Mouse (Mus musculus): ENCODE data around the gene Fam107b. TPM values are rescaled to one million over a fixed set of nuclear protein-coding genes. Genes with fewer than 3 reads are reported as not detected.
A peak's percentile ranks its signal among the peaks of the same experiment; 100 is the strongest.

Gene Fam107b
- polyA plus RNA-seq, 1 experiment from 2014 or later, result 18.3 TPM

DNA sequence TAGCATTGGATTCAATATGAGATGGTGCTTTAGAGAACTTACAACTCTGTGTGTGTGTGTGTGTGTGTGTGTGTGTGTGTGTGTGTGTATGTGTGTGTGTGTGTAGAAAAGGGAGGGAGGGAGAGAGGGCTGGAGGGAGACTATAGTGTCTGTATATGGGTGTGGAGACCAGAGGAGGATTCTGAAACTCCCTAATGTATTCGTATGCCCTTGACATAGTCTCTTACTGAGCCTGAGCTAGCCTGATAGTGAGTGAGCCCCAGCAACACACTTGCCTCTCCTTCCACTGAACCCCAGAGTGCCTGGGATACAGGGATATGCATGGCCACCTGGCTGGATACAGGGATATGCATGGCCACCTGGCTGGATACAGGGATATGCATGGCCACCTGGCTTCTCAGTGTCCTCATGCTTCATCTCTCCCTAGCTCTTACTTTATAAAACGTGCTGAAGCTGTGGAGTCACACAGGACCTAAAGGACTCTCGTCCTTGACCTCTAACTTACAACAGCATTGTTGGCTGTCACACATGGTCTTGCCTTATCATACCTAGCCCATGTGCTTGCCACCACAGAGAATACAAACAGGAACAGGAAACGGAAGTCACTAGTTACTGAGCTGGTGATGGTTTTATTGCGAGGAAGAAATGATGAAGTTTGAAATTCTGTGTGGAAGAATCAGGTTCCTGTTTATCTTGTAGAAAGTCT, 157.1 kb downstream of the Fam107b start:
- WGBS (ENCODE audit: insufficient replicate concordance), result 23% methylated on average over 5 of the region's 5 CpGs
- Histone ChIP-seq H3K9me3 (replicated peaks) (no peaks in the 10 kb centered on the region), H3K4me1 (replicated peaks) (peaks cover 43% of the 10 kb centered on the region), H3K27ac (replicated peaks) (0 out of 2 replicates have a peak overlapping the region, but pooled peaks have one; percentile 33), H3K4me2 (no peak overlapping the region), H3K27me3 (no peaks in the 10 kb centered on the region), H3K36me3 (replicated peaks) (no peaks in the 10 kb centered on the region), H3K4me3 (replicated peaks) (no peak overlapping the region), H3K9ac (no peak overlapping the region)
- ATAC-seq (ENCODE audit: insufficient read depth), result peak; percentile 38; the same call in 1 of the 2 replicates

- WGBS (ENCODE audit: insufficient replicate concordance), result 70% methylated on average over 4 of the region's 4 CpGs
Measured at GRCm38 (mm10) chr2:3728090-3728489, 157.8 kb downstream of the Fam107b start.

DNA sequence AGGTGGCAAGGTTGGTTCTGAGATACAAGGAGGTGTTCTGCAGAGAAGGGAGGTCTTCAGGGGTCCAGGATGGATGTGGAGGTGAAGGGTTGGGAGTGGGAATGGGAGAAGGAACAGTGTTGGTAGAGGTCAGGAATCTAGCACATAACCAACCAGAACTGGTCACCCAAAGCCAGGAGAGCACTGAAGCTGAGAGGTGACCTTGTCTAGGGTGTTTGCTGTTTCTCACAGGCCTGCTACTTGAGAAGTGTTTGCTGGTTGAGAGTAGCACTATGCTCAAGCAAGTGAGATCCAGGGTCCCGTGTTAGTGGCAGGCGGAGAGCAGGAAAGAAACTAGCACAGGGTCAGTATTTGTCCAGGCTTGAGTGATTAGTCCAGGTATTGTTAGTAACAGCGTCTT, 159.3 kb downstream of the Fam107b start:
- H3K36me3 ChIP-seq (replicated peaks), result no peaks in the 10 kb centered on the region
- 60% methylated on average over 3 of the region's 3 CpGs for WGBS (ENCODE audit: insufficient replicate concordance)
- no peaks in the 10 kb centered on the region for H3K9me3 ChIP-seq (replicated peaks)
- no peak overlapping the region for H3K4me2 ChIP-seq
- no peak overlapping the region for H3K27ac ChIP-seq (replicated peaks)
- peaks cover 43% of the 10 kb centered on the region for H3K4me1 ChIP-seq (replicated peaks)
- no peak overlapping the region for H3K4me3 ChIP-seq (replicated peaks)
- no peak for ATAC-seq (ENCODE audit: insufficient read depth)
- no peaks in the 10 kb centered on the region for H3K27me3 ChIP-seq
- H3K9ac ChIP-seq, result no peak overlapping the region

More at GRCm38 (mm10) chr2:3728090-3728489, 157.8 kb downstream of the Fam107b start:
- Histone ChIP-seq H3K9me3 (replicated peaks) (no peaks in the 10 kb centered on the region), H3K27ac (replicated peaks) (no peak overlapping the region), H3K4me1 (replicated peaks) (peaks cover 43% of the 10 kb centered on the region), H3K4me2 (no peak overlapping the region), H3K9ac (no peak overlapping the region), H3K36me3 (replicated peaks) (no peaks in the 10 kb centered on the region), H3K27me3 (no peaks in the 10 kb centered on the region), H3K4me3 (replicated peaks) (no peak overlapping the region)
- no peak for ATAC-seq (ENCODE audit: insufficient read depth)

DNA sequence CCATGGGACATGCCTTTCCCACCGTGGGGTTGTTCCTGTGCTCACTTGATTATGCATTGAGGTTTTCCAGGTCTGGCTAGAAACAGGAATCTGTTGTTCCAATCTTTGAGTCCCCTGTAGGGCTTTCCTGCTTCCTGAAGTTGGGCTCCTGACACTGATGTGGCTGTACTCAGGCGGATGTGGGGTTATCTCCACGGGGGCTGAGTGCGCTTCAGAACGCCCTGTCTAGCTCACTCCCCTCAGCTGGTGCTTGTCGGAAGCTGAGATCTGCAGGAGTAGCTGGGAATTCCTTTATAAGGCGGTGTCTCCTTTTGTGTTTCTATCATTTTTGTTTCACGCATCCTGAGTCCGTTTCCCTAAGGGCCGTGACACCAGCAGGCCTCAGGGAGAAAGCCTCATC, 160.5 kb downstream of the Fam107b start:
- WGBS (ENCODE audit: insufficient replicate concordance), result 20% methylated on average over 10 of the region's 10 CpGs
- Histone ChIP-seq H3K4me3 (replicated peaks) (no peak overlapping the region; the same call in 1 of the 2 replicates), H3K4me1 (replicated peaks) (peaks cover 43% of the 10 kb centered on the region), H3K9me3 (replicated peaks) (no peaks in the 10 kb centered on the region), H3K36me3 (replicated peaks) (no peaks in the 10 kb centered on the region), H3K27me3 (no peaks in the 10 kb centered on the region), H3K9ac (no peak overlapping the region), H3K27ac (replicated peaks) (no peak overlapping the region), H3K4me2 (peak overlapping the region; percentile 47)
- ATAC-seq (ENCODE audit: insufficient read depth), result no peak

DNA sequence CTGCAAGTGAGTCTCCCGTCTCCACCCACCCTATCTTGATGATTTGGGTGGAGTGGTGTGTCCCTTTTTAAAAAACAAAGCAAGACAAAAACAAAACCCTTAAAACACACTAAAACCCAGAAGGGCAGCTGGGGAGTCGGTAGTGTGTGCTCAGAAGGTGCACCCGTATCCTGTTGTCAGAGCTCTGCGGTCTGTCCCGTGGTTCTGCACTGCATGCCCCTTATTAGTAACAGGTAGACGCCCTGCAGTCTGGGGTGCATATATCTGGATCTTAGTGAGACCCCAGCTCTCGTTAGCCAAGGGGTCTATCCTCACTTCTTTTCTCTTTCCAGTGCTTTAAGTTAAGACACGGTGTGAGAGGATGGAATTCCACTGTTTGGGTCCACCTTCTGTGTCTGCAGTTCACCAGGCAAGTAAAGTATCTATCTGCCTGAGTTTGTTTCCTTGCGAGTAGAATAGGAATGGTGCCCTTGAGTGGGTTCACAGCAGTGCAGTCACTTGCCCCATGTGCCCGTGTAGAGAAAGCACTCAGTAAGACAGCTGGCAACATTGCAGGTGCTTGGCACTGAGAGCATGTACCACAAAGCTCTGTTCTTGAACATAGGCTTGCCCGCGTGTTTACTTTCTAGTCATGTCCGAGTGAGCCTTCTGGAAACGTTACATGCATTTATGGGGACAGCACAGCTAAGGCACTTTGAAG, 161.2 kb downstream of the Fam107b start:
- ATAC-seq (ENCODE audit: insufficient read depth), result no peak
- H3K4me2 ChIP-seq, result peak overlapping the region; percentile 47
- 52% methylated on average over 14 of the region's 14 CpGs for WGBS (ENCODE audit: insufficient replicate concordance)
- no peak overlapping the region for H3K9ac ChIP-seq
- no peaks in the 10 kb centered on the region for H3K27me3 ChIP-seq
- H3K36me3 ChIP-seq (replicated peaks), result no peaks in the 10 kb centered on the region
- no peak overlapping the region; the same call in 1 of the 2 replicates for H3K4me3 ChIP-seq (replicated peaks)
- H3K27ac ChIP-seq (replicated peaks), result no peak overlapping the region
- H3K4me1 ChIP-seq (replicated peaks), result peaks cover 40% of the 10 kb centered on the region
- H3K9me3 ChIP-seq (replicated peaks), result no peaks in the 10 kb centered on the region

DNA sequence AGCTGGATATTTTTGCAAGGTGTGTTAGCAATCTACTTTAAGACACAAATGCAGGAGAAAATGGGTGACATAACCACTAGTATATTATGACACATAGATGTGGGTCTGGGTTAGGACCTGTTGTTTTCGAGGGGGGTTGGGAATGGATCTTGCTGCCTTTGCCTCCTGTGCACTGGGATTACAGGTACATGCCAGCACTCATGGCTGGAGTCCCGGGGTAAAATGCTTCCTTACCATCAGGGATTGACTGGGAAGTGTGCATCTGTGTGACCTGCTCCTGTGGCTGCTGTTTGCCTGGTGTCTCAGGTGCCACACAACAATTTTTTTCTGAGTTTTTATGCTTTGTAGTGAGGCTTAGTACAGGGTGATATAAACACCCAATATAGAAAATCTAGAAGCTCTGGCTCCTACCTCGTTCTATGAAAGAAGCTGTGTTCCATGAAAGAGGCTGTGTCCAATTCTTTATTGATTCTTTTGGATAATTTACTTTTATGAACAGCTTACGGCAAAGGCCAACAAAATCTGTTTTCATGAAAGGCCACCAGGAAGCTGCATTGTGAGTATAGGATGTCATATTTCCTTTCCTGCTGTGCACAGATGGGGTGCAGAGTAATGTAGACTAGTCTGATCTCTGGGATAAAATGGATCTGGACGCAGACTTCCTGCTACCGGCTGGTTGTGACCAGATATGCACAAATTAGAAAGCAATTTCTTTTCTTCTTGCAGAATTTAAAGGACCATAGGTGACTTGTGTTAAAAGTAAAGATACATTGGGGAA, 167.8 kb downstream of the Fam107b start:
- H3K9me3 ChIP-seq (replicated peaks), result no peaks in the 10 kb centered on the region
- 0 out of 2 replicates have a peak, but pooled peaks cover 4% of the 10 kb centered on the region for H3K4me1 ChIP-seq (replicated peaks)
- H3K27ac ChIP-seq (replicated peaks), result no peak overlapping the region
- 57% methylated on average over 6 of the region's 6 CpGs for WGBS (ENCODE audit: insufficient replicate concordance)
- no peak overlapping the region for H3K4me3 ChIP-seq (replicated peaks)
- H3K36me3 ChIP-seq (replicated peaks), result no peaks in the 10 kb centered on the region
- ATAC-seq (ENCODE audit: insufficient read depth), result no peak
- H3K4me2 ChIP-seq, result no peak overlapping the region
- no peaks in the 10 kb centered on the region for H3K27me3 ChIP-seq
- H3K9ac ChIP-seq, result no peak overlapping the region

DNA sequence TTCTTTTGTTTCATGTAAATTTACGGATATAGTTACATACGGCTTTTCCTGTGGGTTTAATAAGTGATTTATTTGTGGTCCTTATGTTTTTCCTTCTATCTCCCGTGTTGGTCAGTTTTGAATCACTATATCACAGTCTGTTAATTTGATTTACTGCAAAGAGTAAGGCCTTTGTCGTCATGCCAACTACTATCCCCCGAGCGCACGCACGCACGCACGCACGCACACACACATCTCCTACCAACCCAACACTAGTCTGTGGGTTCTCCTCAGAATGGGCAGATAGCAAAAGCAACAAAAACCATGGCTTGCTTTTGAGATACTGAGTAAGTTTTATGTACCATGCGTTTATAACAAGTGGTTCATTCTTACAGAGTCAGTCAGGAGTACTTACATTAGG, 168.4 kb downstream of the Fam107b start:
- H3K4me2 ChIP-seq, result no peak overlapping the region
- H3K9me3 ChIP-seq (replicated peaks), result no peaks in the 10 kb centered on the region
- no peak for ATAC-seq (ENCODE audit: insufficient read depth)
- H3K27me3 ChIP-seq, result no peaks in the 10 kb centered on the region
- no peak overlapping the region for H3K4me3 ChIP-seq (replicated peaks)
- no peak overlapping the region for H3K27ac ChIP-seq (replicated peaks)
- H3K4me1 ChIP-seq (replicated peaks), result 0 out of 2 replicates have a peak, but pooled peaks cover 4% of the 10 kb centered on the region
- H3K36me3 ChIP-seq (replicated peaks), result no peaks in the 10 kb centered on the region
- 76% methylated on average over 12 of the region's 12 CpGs for WGBS (ENCODE audit: insufficient replicate concordance)
- H3K9ac ChIP-seq, result no peak overlapping the region

DNA sequence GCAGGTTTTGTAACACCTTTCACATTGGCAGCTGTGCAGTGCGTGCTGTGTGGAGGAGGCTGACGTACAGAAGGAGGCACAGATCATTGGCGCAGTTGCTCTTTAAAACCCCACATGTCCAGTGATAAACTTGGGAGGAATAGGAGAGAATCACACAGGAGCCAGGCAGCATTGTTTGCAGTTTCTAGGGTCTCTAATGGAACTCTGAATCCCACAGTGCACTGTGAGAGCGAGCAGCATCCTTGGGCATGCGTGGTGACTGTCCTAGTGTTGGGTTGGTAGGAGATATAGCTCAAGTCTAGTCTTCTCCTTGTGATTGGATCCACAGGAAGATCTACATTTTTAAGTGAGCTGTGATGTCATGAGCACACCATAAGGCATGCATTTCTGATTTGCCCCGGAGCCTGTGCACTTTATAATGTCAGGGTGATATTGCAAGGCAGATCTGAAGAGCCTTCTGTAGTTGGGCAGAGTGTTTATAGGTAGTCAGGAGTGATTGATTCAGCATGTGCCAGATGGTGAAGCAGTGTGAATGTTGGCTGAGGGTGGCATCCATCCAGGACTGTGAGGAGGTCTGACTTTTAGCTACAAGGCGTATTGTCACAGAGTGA, 169.2 kb downstream of the Fam107b start:
- Histone ChIP-seq H3K9me3 (replicated peaks) (no peaks in the 10 kb centered on the region), H3K27me3 (no peaks in the 10 kb centered on the region), H3K27ac (replicated peaks) (no peak overlapping the region), H3K9ac (no peak overlapping the region), H3K4me3 (replicated peaks) (no peak overlapping the region), H3K36me3 (replicated peaks) (no peaks in the 10 kb centered on the region), H3K4me1 (replicated peaks) (0 out of 2 replicates have a peak, but pooled peaks cover 4% of the 10 kb centered on the region), H3K4me2 (no peak overlapping the region)
- ATAC-seq (ENCODE audit: insufficient read depth), result no peak
- 73% methylated on average over 7 of the region's 7 CpGs for WGBS (ENCODE audit: insufficient replicate concordance)

GRCm38 (mm10) chr2:3740256-3740655, 170.0 kb downstream of the Fam107b start:
- Histone ChIP-seq H3K27ac (replicated peaks) (no peak overlapping the region), H3K9me3 (replicated peaks) (no peaks in the 10 kb centered on the region), H3K27me3 (no peaks in the 10 kb centered on the region), H3K4me3 (replicated peaks) (no peak overlapping the region), H3K4me2 (no peak overlapping the region), H3K9ac (no peak overlapping the region), H3K4me1 (replicated peaks) (0 out of 2 replicates have a peak, but pooled peaks cover 4% of the 10 kb centered on the region), H3K36me3 (replicated peaks) (no peaks in the 10 kb centered on the region)
- no peak for ATAC-seq (ENCODE audit: insufficient read depth)
- 47% methylated on average over 3 of the region's 3 CpGs for WGBS (ENCODE audit: insufficient replicate concordance)

DNA sequence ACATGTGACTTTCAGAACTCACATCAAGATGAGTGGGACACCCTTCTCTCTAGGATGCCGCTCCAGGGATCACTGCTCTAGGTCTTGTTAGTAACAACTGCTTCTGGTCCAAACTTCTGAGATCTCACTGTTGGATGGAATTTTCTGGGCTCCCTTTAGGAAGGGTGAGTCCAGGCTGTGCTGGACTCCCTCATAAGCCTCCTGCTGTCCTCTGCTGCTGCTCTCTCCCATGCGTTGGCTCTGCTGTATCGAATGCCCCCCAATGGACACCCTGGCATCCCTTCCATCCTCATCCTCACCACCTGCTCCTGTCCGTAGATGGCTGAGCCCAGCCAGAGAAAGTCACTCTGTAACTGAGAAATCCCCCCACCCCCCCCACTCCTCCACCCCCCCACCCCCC, 170.4 kb downstream of the Fam107b start:
- H3K27me3 ChIP-seq, result no peaks in the 10 kb centered on the region
- no peak overlapping the region for H3K4me3 ChIP-seq (replicated peaks)
- no peaks in the 10 kb centered on the region for H3K36me3 ChIP-seq (replicated peaks)
- ATAC-seq (ENCODE audit: insufficient read depth), result no peak
- H3K4me2 ChIP-seq, result no peak overlapping the region
- no peak overlapping the region for H3K27ac ChIP-seq (replicated peaks)
- H3K9me3 ChIP-seq (replicated peaks), result no peaks in the 10 kb centered on the region
- H3K4me1 ChIP-seq (replicated peaks), result 0 out of 2 replicates have a peak, but pooled peaks cover 4% of the 10 kb centered on the region
- 77% methylated on average over 4 of the region's 4 CpGs for WGBS (ENCODE audit: insufficient replicate concordance)
- no peak overlapping the region for H3K9ac ChIP-seq
